Mouse (Mus musculus) liver, postnatal 0 days (tissue): ENCODE measurements at regions not wholly inside any gene's neighbourhood (a gene's known extent, or its start where the extent isn't known, plus 50 kb on each side); places are given as distances from the start of the nearest gene placed in this dataset.

Experiments
- CTCF ChIP-seq: sonication (generic); IDR thresholded peaks from 2 replicates; pipeline ENCODE4 v1.5.1; 2016; ENCODE audit warnings: antibody characterized with exemption, low read depth
- EP300 ChIP-seq: IDR thresholded peaks from 2 replicates; pipeline ENCODE4 v1.6.1; 2016; ENCODE audit warnings: antibody characterized with exemption, low read depth, mild to moderate bottlenecking

DNA sequence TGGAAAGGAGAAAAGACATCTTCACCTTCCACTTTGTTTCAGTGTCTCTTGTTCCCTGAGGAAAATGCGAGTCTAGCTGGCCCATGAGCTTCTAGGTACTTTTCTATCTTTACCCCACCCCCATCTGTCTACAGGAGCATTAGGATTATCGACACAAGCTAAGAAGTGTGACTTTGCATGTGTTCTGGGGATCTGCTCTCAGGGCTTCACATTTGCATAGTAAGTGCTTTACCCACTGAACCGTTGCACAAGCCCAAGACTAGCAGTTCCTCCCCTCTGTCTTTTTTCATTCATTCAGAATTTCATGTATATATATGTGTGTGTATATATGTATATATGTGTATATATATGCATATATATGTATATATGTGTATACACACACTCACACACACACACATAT lies 162.5 kb upstream of the Arrdc4 start:
- TF ChIP-seq CTCF (no peak), EP300 (no peak)
